Mouse (Mus musculus) frontal cortex, postnatal 25 days (tissue): ENCODE data around the gene Teddm3.
"Not testable (repeated sequence)": the region's sequence is repeated elsewhere in the genome, so short reads cannot be mapped to it uniquely, and the experiment has no call there.

ENCODE experiments used
- DNase-seq, 2 experiments: peaks; one replicate each; pipeline ENCODE4 v3.0.0; 2022; ENCODE audit warnings: low spot score in 2 of 2

Teddm3 gene

GRCm38 (mm10) chr16:21153900-21154299 lies at the start of gene Teddm3:
Gene Teddm3 (minus strand): TSS chr16:21154000.
- DNase-seq, result not testable (repeated sequence)

GRCm38 (mm10) chr16:21202731-21203130 lies 48.9 kb upstream of the Teddm3 start:
- DNase-seq, result no peak

GRCm38 (mm10) chr16:21199426-21199825 lies 45.6 kb upstream of the Teddm3 start:
- no peak for DNase-seq

DNA sequence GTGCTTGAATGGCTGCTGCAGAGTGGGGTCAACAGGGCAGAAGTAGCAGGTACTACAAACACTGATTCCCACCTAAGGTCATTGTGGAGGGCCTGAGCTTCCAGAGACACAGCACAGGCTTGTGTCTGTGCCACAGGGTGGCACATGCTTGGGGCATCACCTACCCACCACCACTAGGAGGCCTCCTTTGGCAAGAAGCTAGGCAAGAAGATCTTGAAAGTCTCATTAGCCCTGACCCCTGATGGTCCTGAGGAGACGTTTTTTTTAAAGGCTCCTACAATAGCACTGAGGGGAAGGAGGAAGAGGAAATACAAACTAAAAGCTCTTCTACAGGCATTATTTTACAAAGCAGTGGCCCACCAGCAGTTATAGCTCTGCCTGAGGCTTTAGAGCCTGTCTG lies 44.7 kb upstream of the Teddm3 start:
- no peak for DNase-seq

- no peak for DNase-seq
These were observed 44.2 kb upstream of the Teddm3 start for GRCm38 (mm10) chr16:21198006-21198405.

- no peak for DNase-seq
These were observed 43.7 kb upstream of the Teddm3 start for GRCm38 (mm10) chr16:21197542-21197941.

- no peak for DNase-seq
These were observed 42.8 kb upstream of the Teddm3 start for GRCm38 (mm10) chr16:21196576-21196975.

GRCm38 (mm10) chr16:21195260-21195866 lies 41.6 kb upstream of the Teddm3 start:
- DNase-seq, result no peak

GRCm38 (mm10) chr16:21194182-21194581 lies 40.4 kb upstream of the Teddm3 start:
- DNase-seq, result no peak

DNA sequence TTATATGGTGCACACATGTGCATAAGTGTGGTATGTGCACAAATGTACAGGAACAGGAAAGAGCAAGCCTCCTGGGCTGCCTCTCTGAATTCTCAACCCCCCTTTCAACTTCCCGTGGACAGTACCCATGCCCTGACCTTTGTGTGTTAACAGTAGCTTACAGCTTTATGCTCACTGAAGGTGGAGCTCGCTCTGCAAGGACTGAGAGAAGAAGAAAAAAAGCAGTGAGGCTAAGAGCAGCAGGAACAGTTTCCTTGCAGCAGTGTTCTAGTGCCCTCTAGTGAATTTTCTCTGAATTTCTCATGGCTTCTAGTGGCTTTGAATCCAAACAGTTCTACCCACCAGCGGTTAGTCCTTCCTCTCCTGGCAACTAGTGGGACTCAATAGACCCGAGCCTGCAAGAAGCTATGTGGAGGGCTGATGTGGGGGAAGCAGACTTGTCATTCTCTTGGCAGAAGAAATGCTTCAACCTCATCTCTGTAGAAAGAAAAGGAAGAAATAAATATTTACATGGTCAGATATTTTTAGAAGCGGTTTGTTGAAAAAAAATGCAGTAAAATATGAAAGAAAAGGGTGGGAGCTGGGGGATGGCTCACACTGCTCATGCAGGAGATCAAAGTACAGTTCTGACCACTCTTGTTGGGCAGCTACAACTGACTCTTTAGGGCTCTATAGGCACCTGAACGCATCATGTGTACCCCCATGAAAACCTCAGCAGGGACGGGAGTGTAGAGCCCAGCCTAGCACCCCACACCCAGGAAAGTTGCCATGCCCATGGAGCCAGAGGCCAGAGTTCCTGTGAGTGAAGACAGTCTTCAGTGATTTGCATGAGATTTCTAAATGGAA lies 38.9 kb upstream of the Teddm3 start:
- DNase-seq, result no peak

- DNase-seq, result no peak
These were observed 37.8 kb upstream of the Teddm3 start for GRCm38 (mm10) chr16:21191569-21191968.

- no peak for DNase-seq
These were observed 34.5 kb upstream of the Teddm3 start for GRCm38 (mm10) chr16:21188345-21188744.

GRCm38 (mm10) chr16:21187568-21187967 lies 33.8 kb upstream of the Teddm3 start:
- DNase-seq, result no peak

DNA sequence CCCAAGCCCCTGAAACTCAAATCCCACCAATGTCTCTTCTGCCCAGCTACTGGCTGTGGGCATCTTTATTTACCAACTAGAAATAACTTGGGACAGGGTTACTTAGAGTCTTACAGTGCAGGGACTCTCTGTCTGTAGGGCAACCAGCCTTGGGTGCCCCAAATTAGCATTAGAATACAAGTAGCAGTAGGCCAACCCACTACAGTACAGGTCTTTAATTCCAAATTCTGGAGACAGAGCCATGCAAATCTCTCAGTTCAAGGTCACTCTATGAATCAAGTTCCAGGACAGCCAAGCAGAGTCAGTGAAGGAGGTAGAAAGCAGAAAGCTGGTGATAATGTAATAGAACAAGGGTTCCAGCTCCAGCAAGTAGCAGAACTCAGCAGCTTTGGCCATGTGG lies 30.9 kb upstream of the Teddm3 start:
- DNase-seq, result no peak

- DNase-seq, result no peak
These were observed 28.3 kb upstream of the Teddm3 start for GRCm38 (mm10) chr16:21182108-21182507.

DNA sequence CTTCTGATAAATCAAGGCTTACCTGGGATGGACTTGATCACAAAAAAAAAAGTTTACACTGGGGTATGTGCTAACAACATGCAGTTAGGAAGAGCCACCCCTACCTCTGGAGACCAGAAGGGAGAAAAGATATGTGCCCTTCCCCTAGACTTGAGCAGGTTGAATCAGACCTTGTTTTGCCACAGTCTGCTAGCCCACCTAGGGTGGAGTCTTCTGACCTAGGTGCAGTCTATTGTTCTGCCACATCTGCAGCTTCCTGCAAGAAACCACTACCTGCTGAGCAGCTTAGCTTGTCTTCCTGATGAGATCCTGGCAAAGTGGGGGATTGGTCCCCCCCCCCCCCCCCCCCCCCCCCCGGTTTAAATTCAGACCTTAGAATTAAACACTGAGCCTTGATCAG lies 21.4 kb upstream of the Teddm3 start:
- no peak for DNase-seq

- no peak for DNase-seq
These were observed 14.9 kb upstream of the Teddm3 start for GRCm38 (mm10) chr16:21168730-21169129.

- not testable (repeated sequence) for DNase-seq
These were observed 11.8 kb upstream of the Teddm3 start for GRCm38 (mm10) chr16:21165343-21166220.

GRCm38 (mm10) chr16:21163423-21163822 lies 9.6 kb upstream of the Teddm3 start:
- not testable (repeated sequence) for DNase-seq

- DNase-seq, result not testable (repeated sequence)
These were observed 5.4 kb upstream of the Teddm3 start for GRCm38 (mm10) chr16:21159226-21159625.

GRCm38 (mm10) chr16:21156261-21156660 lies 2.5 kb upstream of the Teddm3 start:
- not testable (repeated sequence) for DNase-seq
